Mouse (Mus musculus) MEL-GATA-1-ER (cell line): ENCODE data around the gene Tmem189.
"Not testable (repeated sequence)": the region's sequence is repeated elsewhere in the genome, so short reads cannot be mapped to it uniquely, and the experiment has no call there.

Experiments
- DNase-seq: peaks from one replicate; pipeline ENCODE4 v3.0.0-alpha.2; 2012; ENCODE audit warnings: low read depth; ENCODE audit errors: extremely low read depth

Gene Tmem189

DNA sequence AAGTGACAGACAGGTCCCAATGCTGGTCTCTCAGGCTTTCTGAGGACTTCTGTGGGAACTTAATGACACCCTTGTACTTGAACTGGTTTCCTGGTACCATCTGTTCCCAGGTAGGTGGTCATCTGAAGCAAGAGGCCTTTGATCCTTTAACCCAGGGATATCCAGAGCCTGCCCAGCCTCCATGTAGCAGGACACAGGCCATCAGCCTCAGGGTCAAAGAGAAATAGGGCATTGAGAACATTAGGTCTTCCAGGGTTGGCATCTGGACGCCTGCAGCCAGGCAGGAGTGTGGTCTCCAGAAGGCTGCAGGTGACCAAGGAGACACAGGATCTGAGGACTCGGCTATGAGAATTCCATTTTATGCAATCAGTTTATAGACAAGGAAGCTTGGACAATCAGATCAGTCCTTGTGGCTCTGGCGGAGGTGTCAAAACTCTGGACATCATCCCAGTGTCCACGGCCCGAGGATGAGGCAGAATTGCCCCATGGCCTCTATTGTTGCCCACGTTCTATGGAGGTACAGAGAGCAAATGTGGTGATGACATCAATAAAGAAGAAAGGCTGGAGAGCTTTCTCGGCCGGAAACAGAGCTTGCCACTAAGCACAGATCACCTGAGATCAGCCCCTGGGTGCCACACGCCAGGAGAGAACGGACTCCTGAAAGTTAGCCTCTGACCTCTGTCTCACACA lies 34.6 kb downstream of the Tmem189 start:
- no peak for DNase-seq

GRCm38 (mm10) chr2:167652694-167653093 lies 36.9 kb downstream of the Tmem189 start:
- DNase-seq = no peak

- DNase-seq = no peak
Measured at GRCm38 (mm10) chr2:167651622-167652021, 38.0 kb downstream of the Tmem189 start.

- no peak for DNase-seq
Measured at GRCm38 (mm10) chr2:167649290-167650032, 40.2 kb downstream of the Tmem189 start.

- no peak for DNase-seq
Measured at GRCm38 (mm10) chr2:167646411-167646810, 43.2 kb downstream of the Tmem189 start.

- DNase-seq = not testable (repeated sequence)
Measured at GRCm38 (mm10) chr2:167643356-167644052, 46.1 kb downstream of the Tmem189 start.

GRCm38 (mm10) chr2:167642164-167642563 lies 47.5 kb downstream of the Tmem189 start:
- DNase-seq = no peak

- no peak for DNase-seq
Measured at GRCm38 (mm10) chr2:167641337-167641736, 48.3 kb downstream of the Tmem189 start.

DNA sequence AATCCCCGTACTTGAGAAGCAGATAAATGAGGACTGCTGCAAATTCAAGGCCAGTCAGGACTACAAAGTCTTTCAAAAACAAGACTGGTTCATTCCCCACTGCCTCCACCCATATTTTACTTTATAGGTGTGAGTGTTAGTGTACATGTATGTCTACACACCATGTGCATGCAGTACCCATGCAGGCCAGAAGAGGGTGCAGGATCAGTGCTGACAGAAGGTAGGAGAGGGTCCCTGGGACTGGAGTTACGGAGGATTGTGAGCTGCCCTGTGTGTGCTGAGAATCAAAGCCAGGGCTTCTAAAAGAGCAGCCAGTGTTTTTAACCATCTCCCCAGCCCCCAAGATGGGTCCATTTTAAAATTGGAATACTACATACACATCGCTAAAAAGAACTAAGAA lies 49.3 kb downstream of the Tmem189 start:
- DNase-seq = no peak

DNA sequence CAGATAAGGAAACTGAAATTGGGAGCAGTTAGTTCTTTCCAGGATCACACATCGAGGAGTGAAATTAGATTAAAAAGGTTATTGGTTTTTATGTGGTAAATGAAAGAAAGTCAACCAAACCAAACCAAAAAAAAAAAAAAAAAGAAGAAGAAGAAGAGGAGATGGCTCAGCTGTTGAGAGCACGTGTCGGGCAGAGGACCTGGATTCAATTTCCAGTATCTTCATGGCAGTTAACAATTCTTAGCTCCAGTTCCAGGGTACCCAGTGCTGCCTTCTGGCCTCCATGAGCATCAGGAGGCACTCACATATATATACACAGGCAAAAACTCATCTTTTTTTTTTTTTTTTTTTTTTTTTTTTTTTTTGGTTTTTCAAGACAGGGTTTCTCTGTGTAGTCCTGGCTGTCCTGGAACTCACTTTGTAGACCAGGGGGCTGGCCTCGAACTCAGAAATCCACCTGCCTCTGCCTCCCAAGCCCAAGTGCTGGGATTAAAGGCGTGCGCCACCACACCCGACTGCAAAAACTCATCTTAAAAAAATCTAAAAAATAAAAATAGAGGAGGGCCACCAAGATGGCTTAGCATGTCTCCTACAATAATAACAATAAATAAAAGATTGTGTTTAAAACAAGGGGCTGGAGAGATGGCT lies 54.6 kb downstream of the Tmem189 start:
- no peak for DNase-seq

GRCm38 (mm10) chr2:167634338-167634770 lies 55.3 kb downstream of the Tmem189 start:
- DNase-seq = peak; percentile 98

DNA sequence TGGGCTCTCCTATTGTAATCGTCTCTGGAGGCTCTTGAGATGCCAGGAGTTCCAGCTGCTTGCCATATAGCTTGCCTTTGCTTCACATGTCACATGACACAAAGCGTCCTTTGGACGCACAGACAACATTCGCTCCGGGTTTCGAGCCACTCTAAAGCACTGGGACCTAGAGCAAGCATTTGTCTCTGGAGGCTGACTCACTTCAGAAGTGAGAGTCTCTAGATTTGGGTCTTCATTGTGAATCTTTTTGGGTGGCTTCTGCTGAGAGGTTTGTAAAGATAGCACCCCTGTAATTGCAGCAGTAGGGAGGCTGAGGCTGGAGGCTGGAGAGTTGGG lies 56.1 kb downstream of the Tmem189 start:
- no peak for DNase-seq

DNA sequence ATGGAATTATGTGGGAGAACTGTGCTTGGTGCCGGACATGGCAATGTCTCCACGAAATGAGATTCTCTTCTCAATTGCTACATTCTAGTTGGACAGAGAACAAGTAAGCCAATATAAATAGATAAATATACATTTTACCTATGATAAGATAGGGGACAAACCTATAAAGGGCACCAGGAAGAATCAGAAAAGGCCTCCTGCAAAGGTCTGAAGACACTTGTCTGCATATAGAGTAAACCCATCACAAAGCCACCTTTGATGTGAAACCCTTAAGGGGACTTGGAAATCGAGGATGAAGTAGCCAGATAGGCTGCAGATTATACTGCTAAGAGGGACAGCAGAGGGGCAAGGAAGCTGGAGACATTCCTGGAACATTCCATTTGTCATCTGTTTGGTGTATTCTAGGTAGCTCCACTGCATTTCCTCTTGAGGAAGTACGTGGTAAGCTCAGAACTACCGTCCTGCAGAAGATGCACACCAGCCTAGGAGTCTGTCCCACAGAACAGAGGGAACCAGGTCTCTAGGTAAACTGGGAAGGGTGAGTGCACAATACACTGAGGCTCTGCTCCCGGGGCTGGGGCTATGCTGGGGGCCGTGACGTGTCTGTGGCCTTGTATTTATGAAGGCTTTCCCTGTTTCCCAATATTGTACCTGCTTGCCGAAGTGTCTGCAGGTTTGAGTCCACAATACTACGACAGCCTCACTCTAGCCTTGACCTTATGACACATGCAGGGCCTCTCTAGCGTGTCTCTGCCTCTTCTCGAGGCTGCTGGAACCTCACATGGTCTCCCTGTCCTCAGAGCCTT lies 56.7 kb downstream of the Tmem189 start:
- no peak for DNase-seq

DNA sequence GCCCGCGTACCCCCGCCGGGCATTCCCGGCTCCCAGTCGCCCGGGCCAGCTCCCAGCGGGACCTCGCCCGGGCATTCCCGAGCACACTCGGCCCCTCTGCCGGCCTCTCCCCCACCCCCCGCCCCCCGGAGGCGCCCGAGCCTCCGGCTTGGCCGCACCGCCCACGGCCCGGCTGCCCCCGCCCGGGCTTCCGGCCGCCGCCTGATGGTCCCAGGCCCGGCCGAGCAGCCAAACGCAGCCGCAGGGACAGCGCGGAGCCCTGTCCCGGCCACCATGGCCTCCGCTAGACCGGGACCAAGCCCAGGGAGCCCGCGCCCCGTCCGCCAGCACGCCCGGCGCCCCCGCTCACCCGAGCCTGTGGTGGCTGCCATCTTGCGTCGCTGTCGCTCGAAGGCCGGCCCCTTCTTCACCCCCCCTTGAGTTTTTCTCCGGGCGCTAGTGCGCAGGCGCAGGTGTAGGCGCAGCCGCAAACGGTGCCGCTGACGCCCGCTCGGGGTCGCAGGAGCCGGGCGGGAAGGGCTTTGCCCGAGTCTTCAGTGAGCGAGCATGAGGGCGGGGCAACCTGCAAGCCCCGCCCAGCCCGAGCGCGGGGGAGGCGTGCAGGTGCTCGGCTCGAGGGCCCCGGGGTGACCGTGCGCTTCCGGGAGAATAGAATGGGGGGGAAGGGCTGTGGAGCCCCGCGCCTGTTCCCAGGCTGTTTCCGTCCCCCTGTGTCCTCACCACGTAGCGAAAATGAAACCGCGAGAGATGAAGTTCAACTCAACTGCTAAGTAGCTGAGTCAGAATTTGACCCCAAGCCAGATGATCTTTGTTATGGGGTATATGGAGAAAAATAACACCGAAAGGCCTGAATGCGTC lies 57.8 kb downstream of the Tmem189 start, which contains the start of gene Ube2v1:
Ube2v1 (minus strand) TSS at position 505 of the 858 bp plus-strand sequence.
- DNase-seq = peak; percentile 82

GRCm38 (mm10) chr2:167631181-167631590 lies 58.4 kb downstream of the Tmem189 start:
- DNase-seq = no peak

DNA sequence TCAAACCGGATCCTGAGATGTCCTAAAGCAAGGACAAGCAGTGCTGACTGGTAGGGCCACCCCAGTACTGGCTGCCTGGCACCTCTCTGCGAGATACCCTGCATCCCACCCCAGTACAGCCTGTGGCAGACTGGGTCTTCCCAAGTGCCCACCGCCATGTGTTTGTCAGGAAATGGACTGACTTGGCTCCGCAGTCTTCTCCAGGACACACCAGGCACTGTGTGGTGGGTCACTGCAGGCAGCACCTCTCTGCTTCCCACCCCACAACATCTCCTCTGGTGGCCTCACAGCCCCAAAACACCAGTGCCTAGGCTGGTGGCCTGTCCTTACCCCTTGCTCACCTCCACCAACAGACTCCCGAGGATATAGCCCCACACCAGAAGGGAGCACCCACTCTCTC lies 59.2 kb downstream of the Tmem189 start:
- no peak for DNase-seq

GRCm38 (mm10) chr2:167629665-167630209 lies 59.9 kb downstream of the Tmem189 start:
- DNase-seq = no peak

DNA sequence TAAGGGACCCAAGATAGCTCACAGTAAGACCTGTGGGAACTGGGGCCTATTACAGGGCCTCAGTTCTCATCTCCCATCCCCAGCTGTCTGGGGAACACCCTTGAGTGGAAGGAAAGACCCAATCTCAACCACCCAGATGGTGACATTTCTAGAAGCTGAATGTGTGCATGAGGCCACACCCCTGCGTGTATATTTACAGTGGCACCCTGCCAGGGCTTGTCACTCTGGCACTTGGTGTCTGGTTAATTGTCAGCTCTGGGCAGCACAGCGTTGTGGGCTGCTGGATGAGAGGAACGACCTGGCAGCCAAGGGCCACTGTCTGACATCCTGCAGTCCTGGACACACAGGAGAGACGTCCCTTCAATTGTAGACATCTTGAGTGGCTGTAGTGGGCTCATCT lies 60.8 kb downstream of the Tmem189 start:
- DNase-seq = peak; percentile 99

GRCm38 (mm10) chr2:167627019-167627418 lies 62.6 kb downstream of the Tmem189 start:
- peak; percentile 70 for DNase-seq

- no peak for DNase-seq
Measured at GRCm38 (mm10) chr2:167625670-167626069, 64.0 kb downstream of the Tmem189 start.
